Mouse (Mus musculus) forebrain, embryonic 15.5 days (tissue): ENCODE results near the gene Dbn1. TPM values are rescaled to one million over a fixed set of nuclear protein-coding genes. Genes with fewer than 3 reads are reported as not detected.
A peak's percentile ranks its signal among the peaks of the same experiment; 100 is the strongest.

Source experiments
- ATAC-seq: fragments of 200-750 bp; cut with Nextera tagmentation; replicated peaks from 2 replicates; pipeline ENCODE4 v1.8.0; 2017; ENCODE audit warnings: mild to moderate bottlenecking, moderate TSS enrichment, moderate library complexity
- H3K27ac ChIP-seq: fragments of 300-500 bp; sonication (generic); replicated peaks from 2 replicates; pipeline ENCODE4 v1.5.1; 2015; ENCODE audit warnings: mild to moderate bottlenecking, inconsistent platforms
- H3K27me3 ChIP-seq: fragments of 300-500 bp; sonication (generic); 2 replicates; pipeline ENCODE4 v1.6.1; 2015; ENCODE audit warnings: inconsistent platforms
- H3K36me3 ChIP-seq: fragments of 300-500 bp; sonication (generic); 2 replicates; pipeline ENCODE4 v1.6.1; 2015; ENCODE audit warnings: mild to moderate bottlenecking, inconsistent platforms
- H3K4me1 ChIP-seq: fragments of 300-500 bp; sonication (generic); 2 replicates; pipeline ENCODE4 v1.6.1; 2015; ENCODE audit warnings: inconsistent platforms
- H3K4me2 ChIP-seq: fragments of 300-500 bp; sonication (generic); replicated peaks from 2 replicates; pipeline ENCODE4 v1.6.1; 2015; ENCODE audit warnings: mild to moderate bottlenecking, inconsistent platforms
- H3K4me3 ChIP-seq: fragments of 300-500 bp; sonication (generic); 2 replicates; pipeline ENCODE4 v1.5.1; 2015; ENCODE audit warnings: mild to moderate bottlenecking, inconsistent platforms
- H3K9ac ChIP-seq: fragments of 300-500 bp; sonication (generic); replicated peaks from 2 replicates; pipeline ENCODE4 v1.6.1; 2015; ENCODE audit warnings: mild to moderate bottlenecking, inconsistent platforms
- H3K9me3 ChIP-seq: fragments of 300-500 bp; sonication (generic); 2 replicates; pipeline ENCODE4 v1.6.1; 2016; ENCODE audit warnings: inconsistent platforms
- WGBS: fragments of 180-500 bp; shearing (Covaris S2); methylation state at CpG from one replicate; pipeline ENCODE4 v1.1.7; 2015; ENCODE audit warnings: mixed read lengths; 5-methylcytosine and 5-hydroxymethylcytosine counted together
- polyA plus RNA-seq: library from polyadenylated mRNA; unstranded; fragments of >200 nt; fragmentation: Nextera tagmentation; extraction: Ambion mirVana; gene quantifications from 2 replicates; pipeline ENCODE4 v1.2.1, GENCODE M21; 2015

The Dbn1 gene
- polyA plus RNA-seq, 1 experiment from 2014 or later = 732 TPM

GRCm38 (mm10) chr13:55506697-55507096 lies 18.8 kb upstream of the Dbn1 start:
- Histone ChIP-seq H3K27me3 (no peaks in the 10 kb centered on the region), H3K27ac (no peak overlapping the region), H3K4me1 (peaks cover 17% of the 10 kb centered on the region), H3K4me3 (no peak overlapping the region), H3K36me3 (peaks cover 42% of the 10 kb centered on the region), H3K9ac (no peak overlapping the region), H3K9me3 (no peaks in the 10 kb centered on the region), H3K4me2 (no peak overlapping the region)
- WGBS = 87% methylated on average over 10 of the region's 10 CpGs
- no peak for ATAC-seq

DNA sequence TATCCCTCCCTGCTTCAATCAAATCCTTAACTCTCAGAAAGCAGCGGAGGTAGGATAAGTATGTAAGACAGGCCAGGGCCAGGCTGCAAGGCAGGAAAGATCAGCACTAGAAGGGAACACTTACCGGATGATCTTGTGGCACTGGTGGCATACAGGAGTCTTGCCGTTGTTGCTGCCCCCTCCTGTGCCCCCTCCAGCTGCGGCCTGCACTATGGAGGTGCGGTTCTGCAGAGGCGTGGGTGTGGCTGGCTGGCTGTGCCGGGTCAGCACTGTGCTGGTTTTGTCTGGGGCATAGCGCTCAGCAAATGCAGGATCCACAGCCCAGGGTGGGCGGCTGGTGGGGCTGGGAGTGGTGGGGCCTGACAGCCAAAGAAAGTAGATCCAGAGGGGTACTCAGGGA lies 17.9 kb upstream of the Dbn1 start:
- no peak overlapping the region for H3K4me2 ChIP-seq
- no peak for ATAC-seq
- H3K27me3 ChIP-seq = no peaks in the 10 kb centered on the region
- no peak overlapping the region for H3K9ac ChIP-seq
- no peak overlapping the region for H3K4me3 ChIP-seq
- H3K27ac ChIP-seq = no peak overlapping the region
- peaks cover 8% of the 10 kb centered on the region for H3K4me1 ChIP-seq
- H3K9me3 ChIP-seq = no peaks in the 10 kb centered on the region
- 96% methylated on average over 9 of the region's 9 CpGs for WGBS
- peaks cover 42% of the 10 kb centered on the region for H3K36me3 ChIP-seq

DNA sequence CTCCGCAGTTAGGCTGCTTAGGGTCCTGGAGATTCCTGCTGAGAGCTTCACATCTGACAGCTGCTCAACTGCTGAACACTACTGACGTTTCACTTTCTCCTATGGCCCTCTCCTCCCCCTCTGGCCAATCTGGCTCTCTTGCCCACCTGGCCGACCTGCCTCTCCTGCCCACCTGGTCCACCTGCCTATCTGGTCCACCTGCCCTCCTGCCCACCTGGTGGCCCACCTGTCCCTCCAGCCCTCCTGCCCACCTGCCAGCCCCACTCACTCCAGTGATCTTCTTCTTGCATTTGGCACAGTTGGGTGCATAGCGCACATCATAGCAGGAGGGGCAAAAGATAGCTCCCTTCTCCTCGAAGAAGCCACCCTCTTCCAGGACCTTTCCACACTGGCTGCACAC lies 16.5 kb upstream of the Dbn1 start:
- no peak for ATAC-seq
- H3K27ac ChIP-seq = no peak overlapping the region
- no peak overlapping the region for H3K9ac ChIP-seq
- H3K27me3 ChIP-seq = no peaks in the 10 kb centered on the region
- no peaks in the 10 kb centered on the region for H3K4me1 ChIP-seq
- no peak overlapping the region for H3K4me2 ChIP-seq
- H3K36me3 ChIP-seq = peaks cover 42% of the 10 kb centered on the region
- 86% methylated on average over 5 of the region's 5 CpGs for WGBS
- no peak overlapping the region for H3K4me3 ChIP-seq
- no peaks in the 10 kb centered on the region for H3K9me3 ChIP-seq

GRCm38 (mm10) chr13:55502405-55502804 lies 14.5 kb upstream of the Dbn1 start:
- Histone ChIP-seq H3K4me3 (no peak overlapping the region), H3K4me1 (peaks cover 7% of the 10 kb centered on the region), H3K27me3 (no peaks in the 10 kb centered on the region), H3K27ac (no peak overlapping the region), H3K4me2 (no peak overlapping the region), H3K9me3 (no peaks in the 10 kb centered on the region), H3K9ac (no peak overlapping the region), H3K36me3 (peaks cover 33% of the 10 kb centered on the region)
- no peak for ATAC-seq
- WGBS = 83% methylated on average over 8 of the region's 8 CpGs

DNA sequence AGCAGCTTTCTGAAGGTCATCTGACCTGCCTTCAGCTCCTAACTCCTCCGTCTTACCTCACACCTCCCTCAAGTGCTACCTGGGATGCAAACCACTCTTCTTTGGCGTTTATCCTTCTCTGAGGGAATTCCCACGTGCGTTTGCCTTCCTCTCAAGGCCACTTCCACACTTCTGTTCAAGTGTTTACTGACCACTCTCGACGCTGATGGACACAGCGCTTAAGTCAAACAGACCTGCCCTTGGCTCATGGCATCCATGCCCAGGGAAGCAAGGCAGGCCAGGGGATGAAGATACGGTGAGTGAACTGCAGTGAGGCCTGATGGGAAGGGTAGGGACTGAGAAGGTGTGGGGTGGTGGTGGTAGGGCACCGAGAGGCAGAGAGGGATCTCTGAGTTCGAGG lies 12.7 kb upstream of the Dbn1 start:
- Histone ChIP-seq H3K4me3 (no peak overlapping the region), H3K4me2 (no peak overlapping the region), H3K36me3 (peaks cover 18% of the 10 kb centered on the region), H3K27me3 (no peaks in the 10 kb centered on the region), H3K27ac (no peak overlapping the region), H3K9me3 (no peaks in the 10 kb centered on the region), H3K9ac (no peak overlapping the region), H3K4me1 (peaks cover 19% of the 10 kb centered on the region)
- no peak for ATAC-seq
- 82% methylated on average over 10 of the region's 10 CpGs for WGBS

DNA sequence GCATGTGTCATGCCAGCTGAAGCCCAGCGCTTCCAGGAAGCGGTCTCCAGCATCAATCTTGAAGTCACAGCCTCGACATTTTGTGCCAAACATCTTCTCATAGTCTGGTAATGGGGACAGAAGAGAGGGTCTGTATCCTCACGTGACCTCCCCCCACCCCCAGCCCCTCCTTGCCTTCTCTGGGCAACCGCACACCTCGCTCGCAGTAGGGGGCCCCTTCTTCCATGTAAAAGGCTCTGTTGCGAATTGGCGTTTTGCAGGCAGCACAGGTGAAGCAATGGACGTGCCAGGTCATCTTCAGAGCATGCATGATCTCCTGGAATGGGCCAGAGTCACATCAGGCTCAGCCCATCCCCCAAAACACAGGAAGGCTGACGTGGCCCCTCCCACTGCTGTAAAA lies 11.0 kb upstream of the Dbn1 start:
- H3K36me3 ChIP-seq = peaks cover 10% of the 10 kb centered on the region
- no peaks in the 10 kb centered on the region for H3K9me3 ChIP-seq
- no peak for ATAC-seq
- no peaks in the 10 kb centered on the region for H3K27me3 ChIP-seq
- WGBS = 38% methylated on average over 11 of the region's 11 CpGs
- H3K4me1 ChIP-seq = peaks cover 35% of the 10 kb centered on the region
- H3K9ac ChIP-seq = no peak overlapping the region
- H3K4me3 ChIP-seq = no peak overlapping the region
- H3K4me2 ChIP-seq = no peak overlapping the region
- no peak overlapping the region for H3K27ac ChIP-seq

- no peak overlapping the region for H3K4me3 ChIP-seq
- H3K27me3 ChIP-seq = no peaks in the 10 kb centered on the region
- 0 out of 2 replicates have a peak overlapping the region, but pooled peaks have one; percentile 71 for H3K27ac ChIP-seq
- H3K4me2 ChIP-seq = no peak overlapping the region
- H3K9me3 ChIP-seq = no peaks in the 10 kb centered on the region
- H3K36me3 ChIP-seq = no peaks in the 10 kb centered on the region
- ATAC-seq = no peak
- H3K9ac ChIP-seq = no peak overlapping the region
- H3K4me1 ChIP-seq = peaks cover 35% of the 10 kb centered on the region
- WGBS = 88% methylated on average over 6 of the region's 6 CpGs
These were observed 8.8 kb upstream of the Dbn1 start for GRCm38 (mm10) chr13:55496661-55497060.

DNA sequence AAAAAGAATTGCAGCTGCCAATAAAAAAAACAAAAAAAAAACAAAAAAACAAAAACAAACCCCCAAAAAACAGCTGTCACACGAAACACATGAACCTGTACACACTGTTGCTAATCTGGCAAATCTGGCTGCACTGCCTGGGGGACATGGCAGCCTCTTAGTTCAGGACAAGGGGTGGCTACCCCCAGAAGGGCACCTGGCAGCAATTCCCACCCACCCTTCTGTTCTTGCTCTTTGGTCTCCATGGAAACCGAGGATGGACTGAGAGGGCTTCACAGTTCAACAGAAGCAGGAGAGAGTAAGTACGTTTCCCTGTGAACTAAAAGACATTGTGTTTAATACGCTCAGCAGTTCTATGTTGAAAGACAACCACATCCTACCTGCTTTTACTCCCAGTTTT lies 7.8 kb upstream of the Dbn1 start:
- no peaks in the 10 kb centered on the region for H3K9me3 ChIP-seq
- peaks cover 35% of the 10 kb centered on the region for H3K4me1 ChIP-seq
- peak overlapping the region; percentile 22 for H3K4me2 ChIP-seq
- H3K27ac ChIP-seq = peak overlapping the region; percentile 71
- H3K9ac ChIP-seq = no peak overlapping the region
- H3K4me3 ChIP-seq = no peak overlapping the region
- ATAC-seq = no peak
- H3K27me3 ChIP-seq = no peaks in the 10 kb centered on the region
- no peaks in the 10 kb centered on the region for H3K36me3 ChIP-seq
- 13% methylated on average over 4 of the region's 4 CpGs for WGBS

DNA sequence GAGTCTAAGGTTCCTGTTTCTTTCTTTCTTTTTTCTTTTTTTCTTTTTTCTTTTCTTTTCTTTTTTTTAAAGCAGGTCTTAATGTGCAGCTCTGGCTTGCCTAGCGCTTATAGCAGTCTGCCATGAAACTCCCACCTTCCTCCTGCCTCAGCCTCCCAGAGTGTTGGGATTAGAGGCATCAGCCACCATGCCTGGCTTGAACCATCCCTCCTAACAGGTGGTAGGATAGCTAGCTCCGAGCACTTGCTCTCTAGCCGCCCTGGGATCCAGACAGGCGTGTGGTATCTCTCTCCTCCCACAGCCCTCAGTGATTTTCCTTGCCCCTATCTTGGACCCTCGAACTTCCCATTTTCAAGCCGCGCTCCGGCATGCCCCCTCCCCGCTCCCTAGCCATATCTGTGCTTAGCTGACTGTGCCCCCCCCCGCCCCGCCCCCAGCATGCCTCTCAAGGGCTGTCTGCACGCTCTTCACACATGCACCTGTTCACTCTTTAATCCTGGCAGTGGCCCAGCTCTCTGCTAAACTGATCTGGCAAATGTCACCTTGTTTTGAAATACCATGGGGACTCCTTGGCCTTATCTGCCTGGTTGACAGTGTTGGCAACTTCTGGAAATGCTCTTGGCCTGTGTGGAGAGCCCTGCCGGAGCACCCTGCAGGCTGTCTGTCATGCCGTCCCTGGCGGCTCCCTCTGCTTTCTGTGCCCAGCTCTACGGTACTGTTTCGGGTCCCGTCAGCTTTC lies 7.1 kb upstream of the Dbn1 start:
- Histone ChIP-seq H3K9ac (no peak overlapping the region), H3K4me1 (peaks cover 35% of the 10 kb centered on the region), H3K27ac (peak overlapping the region; percentile 71), H3K9me3 (no peaks in the 10 kb centered on the region), H3K36me3 (no peaks in the 10 kb centered on the region), H3K4me2 (peak overlapping the region; percentile 15; the same call in 1 of the 2 replicates), H3K27me3 (no peaks in the 10 kb centered on the region), H3K4me3 (no peak overlapping the region)
- 13% methylated on average over 18 of the region's 18 CpGs for WGBS
- peak; percentile 77 for ATAC-seq

- no peak overlapping the region for H3K9ac ChIP-seq
- 24% methylated on average over 2 of the region's 2 CpGs for WGBS
- no peaks in the 10 kb centered on the region for H3K9me3 ChIP-seq
- no peak overlapping the region for H3K27ac ChIP-seq
- peak; percentile 42; the same call in 1 of the 2 replicates for ATAC-seq
- no peak overlapping the region for H3K4me2 ChIP-seq
- no peak overlapping the region for H3K4me3 ChIP-seq
- peaks cover 35% of the 10 kb centered on the region for H3K4me1 ChIP-seq
- H3K27me3 ChIP-seq = no peaks in the 10 kb centered on the region
- no peaks in the 10 kb centered on the region for H3K36me3 ChIP-seq
These were observed 6.3 kb upstream of the Dbn1 start for GRCm38 (mm10) chr13:55494257-55494656.

DNA sequence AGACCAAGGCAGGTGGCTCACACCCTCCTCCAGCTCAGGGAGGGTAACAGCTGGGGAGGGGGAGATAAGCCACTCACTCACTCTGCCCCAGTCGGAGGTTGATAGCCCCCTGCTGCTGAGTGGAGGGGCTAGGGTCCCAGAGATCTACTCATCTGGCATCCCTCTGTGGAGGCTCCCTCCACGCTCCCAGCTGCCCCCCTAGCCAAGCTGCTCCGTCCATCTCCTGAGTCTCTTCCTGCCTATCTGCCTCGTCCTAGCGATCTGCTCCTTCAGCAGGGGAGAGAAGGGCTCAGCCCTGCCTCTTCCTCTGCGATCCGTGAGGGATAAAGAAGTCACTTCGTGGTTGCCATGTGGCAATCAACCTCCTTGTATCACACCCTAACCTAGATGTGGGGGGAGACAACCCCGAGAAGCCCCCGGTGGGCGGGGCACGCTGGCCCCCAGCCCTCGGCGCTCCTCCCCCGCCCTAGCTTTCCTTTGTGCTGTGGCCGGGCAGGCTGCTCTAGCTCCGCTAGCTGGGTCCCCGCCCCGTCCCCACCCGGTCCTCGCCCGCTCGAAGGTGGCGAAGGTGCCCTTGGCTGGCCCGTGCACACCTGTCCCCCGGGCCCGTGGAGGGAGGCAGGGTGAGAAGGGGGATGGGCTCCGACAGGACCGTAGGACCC lies 864 bp downstream of the Dbn1 start:
- peak; percentile 47 for ATAC-seq
- 1% methylated on average over 29 of the region's 29 CpGs for WGBS

GRCm38 (mm10) chr13:55486029-55486794 lies 1.7 kb downstream of the Dbn1 start:
- H3K9ac ChIP-seq = peak overlapping the region; percentile 99
- no peaks in the 10 kb centered on the region for H3K27me3 ChIP-seq
- 22% methylated on average over 14 of the region's 14 CpGs for WGBS
- no peak for ATAC-seq
- H3K36me3 ChIP-seq = peaks cover 19% of the 10 kb centered on the region
- no peaks in the 10 kb centered on the region for H3K9me3 ChIP-seq
- H3K4me1 ChIP-seq = peaks cover 54% of the 10 kb centered on the region
- peak overlapping the region; percentile 73 for H3K4me3 ChIP-seq
- H3K27ac ChIP-seq = peak overlapping the region; percentile 98
- H3K4me2 ChIP-seq = peak overlapping the region; percentile 96

More for the DNA sequence above, 864 bp downstream of the Dbn1 start:
- no peaks in the 10 kb centered on the region for H3K27me3 ChIP-seq
- peak overlapping the region; percentile 98 for H3K27ac ChIP-seq
- H3K36me3 ChIP-seq = peaks cover 10% of the 10 kb centered on the region
- peak overlapping the region; percentile 96 for H3K4me2 ChIP-seq
- H3K4me1 ChIP-seq = peaks cover 50% of the 10 kb centered on the region
- peak overlapping the region; percentile 99 for H3K9ac ChIP-seq
- peak overlapping the region; percentile 73 for H3K4me3 ChIP-seq
- H3K9me3 ChIP-seq = no peaks in the 10 kb centered on the region
